Mouse (Mus musculus): ENCODE measurements around the gene Smarcd3. TPM values are rescaled to one million over a fixed set of nuclear protein-coding genes. Genes with fewer than 3 reads are reported as not detected.
"Not testable (repeated sequence)": the region's sequence is repeated elsewhere in the genome, so short reads cannot be mapped to it uniquely, and the experiment has no call there.

Gene Smarcd3
- polyA plus RNA-seq, 2 experiments from 2014 or later: 0.48 to 0.61 TPM

- ATAC-seq: peak; percentile 64
These were observed 27.6 kb downstream of the Smarcd3 start for GRCm38 (mm10) chr5:24596519-24597171.

- ATAC-seq: no peak
These were observed 28.3 kb downstream of the Smarcd3 start for GRCm38 (mm10) chr5:24595786-24596380.

- no peak for ATAC-seq
These were observed 28.9 kb downstream of the Smarcd3 start for GRCm38 (mm10) chr5:24595261-24595660.

GRCm38 (mm10) chr5:24594346-24594745 is 29.9 kb downstream of the Smarcd3 start:
- ATAC-seq: no peak

GRCm38 (mm10) chr5:24593928-24594327 is 30.3 kb downstream of the Smarcd3 start:
- ATAC-seq: no peak

GRCm38 (mm10) chr5:24593230-24593629 is 31.0 kb downstream of the Smarcd3 start:
- ATAC-seq: no peak

GRCm38 (mm10) chr5:24592471-24593160 is 31.6 kb downstream of the Smarcd3 start:
- ATAC-seq: no peak

- no peak for ATAC-seq
These were observed 32.3 kb downstream of the Smarcd3 start for GRCm38 (mm10) chr5:24591796-24592470.

GRCm38 (mm10) chr5:24591268-24591721 is 32.9 kb downstream of the Smarcd3 start:
- no peak for ATAC-seq

- ATAC-seq: no peak
These were observed 34.4 kb downstream of the Smarcd3 start for GRCm38 (mm10) chr5:24589511-24590500.

- ATAC-seq: no peak
These were observed 37.0 kb downstream of the Smarcd3 start for GRCm38 (mm10) chr5:24587200-24587577.

- ATAC-seq: peak; percentile 99
These were observed 37.5 kb downstream of the Smarcd3 start, which contains the start of gene Chpf2 for GRCm38 (mm10) chr5:24586547-24587199. TSS of gene Chpf2 (plus strand) at chr5:24586741.

- peak; percentile 48 for ATAC-seq
These were observed 38.1 kb downstream of the Smarcd3 start for GRCm38 (mm10) chr5:24586106-24586505.

- ATAC-seq: no peak
These were observed 45.9 kb downstream of the Smarcd3 start for GRCm38 (mm10) chr5:24578109-24578963.

GRCm38 (mm10) chr5:24577183-24577929 is 46.9 kb downstream of the Smarcd3 start, which contains the start of gene Abcf2:
TSS of gene Abcf2 (minus strand) at chr5:24577467.
- ATAC-seq: peak; percentile 93

GRCm38 (mm10) chr5:24576801-24577182 is 47.4 kb downstream of the Smarcd3 start:
- peak; percentile 24 for ATAC-seq

- no peak for ATAC-seq
These were observed 48.3 kb downstream of the Smarcd3 start for GRCm38 (mm10) chr5:24575948-24576347.

GRCm38 (mm10) chr5:24556709-24557108 is 67.5 kb downstream of the Smarcd3 start, which contains the start of gene 4931409K22Rik:
TSS of gene 4931409K22Rik (minus strand) at chr5:24556809.
- no peak for ATAC-seq

GRCm38 (mm10) chr5:24555335-24555734 is 68.9 kb downstream of the Smarcd3 start:
- not testable (repeated sequence) for ATAC-seq
